Mouse (Mus musculus) midbrain, postnatal 0 days (tissue): ENCODE measurements around the gene Top2a. TPM values are rescaled to one million over a fixed set of nuclear protein-coding genes. Genes with fewer than 3 reads are reported as not detected.
A peak's percentile ranks its signal among the peaks of the same experiment; 100 is the strongest.

ENCODE experiments used
- ATAC-seq: fragments of 200-750 bp; cut with Nextera tagmentation; 2 replicates; pipeline ENCODE4 v1.8.0; 2017; ENCODE audit warnings: moderate number of reproducible peaks, mild to moderate bottlenecking, moderate TSS enrichment, moderate library complexity; ENCODE audit not compliant: low FRiP score
- DNase-seq: peaks from one replicate; pipeline ENCODE4 v3.0.0-alpha.2; 2015; ENCODE audit warnings: low spot score
- H3K27ac ChIP-seq: fragments of 300-500 bp; sonication (generic); 2 replicates; pipeline ENCODE4 v1.5.1; 2014; ENCODE audit warnings: low read depth, mild to moderate bottlenecking, low read length, mixed read lengths
- H3K27me3 ChIP-seq: fragments of 300-500 bp; sonication (generic); 2 replicates; pipeline ENCODE4 v1.6.1; 2014; ENCODE audit warnings: low read length, control low read depth, mixed read lengths; ENCODE audit not compliant: insufficient read depth
- H3K36me3 ChIP-seq: fragments of 300-500 bp; sonication (generic); 2 replicates; pipeline ENCODE4 v1.6.1; 2014; ENCODE audit warnings: low read length, control low read depth, mixed read lengths; ENCODE audit not compliant: insufficient read depth
- H3K4me1 ChIP-seq: fragments of 300-500 bp; sonication (generic); 2 replicates; pipeline ENCODE4 v1.6.1; 2014; ENCODE audit warnings: mild to moderate bottlenecking, control low read depth, antibody characterized with exemption, low read length, mixed read lengths; ENCODE audit not compliant: insufficient read depth
- H3K4me2 ChIP-seq: fragments of 300-500 bp; sonication (generic); 2 replicates; pipeline ENCODE4 v1.6.1; 2014; ENCODE audit warnings: low read depth, mild to moderate bottlenecking, low read length, mixed read lengths; ENCODE audit not compliant: poor library complexity, severe bottlenecking
- H3K4me3 ChIP-seq: fragments of 300-500 bp; sonication (generic); 2 replicates; pipeline ENCODE4 v1.5.1; 2014; ENCODE audit warnings: low read depth, mild to moderate bottlenecking, low read length, moderate library complexity
- H3K9ac ChIP-seq: fragments of 300-500 bp; sonication (generic); replicated peaks from 2 replicates; pipeline ENCODE4 v1.6.1; 2014; ENCODE audit warnings: mild to moderate bottlenecking, low read length, moderate library complexity, mixed read lengths; ENCODE audit not compliant: poor library complexity, severe bottlenecking
- H3K9me3 ChIP-seq: fragments of 300-500 bp; sonication (generic); 2 replicates; pipeline ENCODE4 v1.6.1; 2016; ENCODE audit warnings: low read length, control low read depth
- CTCF ChIP-seq: IDR thresholded peaks from 2 replicates; pipeline ENCODE4 v1.5.1; 2016; ENCODE audit warnings: antibody characterized with exemption, mild to moderate bottlenecking
- whole genome bisulfite sequencing: fragments of 180-500 bp; shearing (Covaris S2); extraction: QIAGEN DNeasy Blood & Tissue Kit; methylation state at CpG from one replicate; pipeline ENCODE4 v1.1.7; 2014; 5-methylcytosine and 5-hydroxymethylcytosine counted together
- polyA plus RNA-seq: library from polyadenylated mRNA; unstranded; fragments of >200 nt; fragmentation: Nextera tagmentation; extraction: Ambion mirVana; gene quantifications from 2 replicates; pipeline ENCODE4 v1.2.1, GENCODE M21; 2015
- total RNA-seq: library from RNA; depleted of rRNA; stranded (reverse); fragments of >200 nt; gene quantifications from 2 replicates; pipeline ENCODE4 v1.2.3, GENCODE M21; 2014

Gene Top2a
- total and polyA plus RNA-seq, 2 experiments from 2014 or later, result 10.0 to 21.1 TPM

DNA sequence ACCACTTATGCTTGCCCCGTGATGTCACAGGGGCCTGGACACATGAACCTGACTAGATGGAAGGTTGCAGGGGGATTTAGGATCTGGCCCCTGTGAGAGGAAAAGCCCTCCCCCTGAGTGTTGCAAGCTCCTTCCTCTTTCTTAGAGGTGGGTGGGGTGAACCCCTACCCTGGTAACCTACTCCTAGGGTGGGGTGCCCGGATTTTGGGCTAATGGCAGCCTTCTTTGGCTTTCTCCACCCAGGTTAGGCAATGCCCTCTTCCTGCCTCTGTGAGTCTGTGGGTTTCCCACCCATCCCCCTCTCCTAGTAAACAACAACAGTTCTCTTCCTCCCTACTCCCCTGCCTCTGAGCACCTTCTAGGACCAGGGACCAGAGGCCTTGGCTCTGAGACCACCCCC lies 71.3 kb downstream of the Top2a start:
- no peaks in the 10 kb centered on the region for H3K9me3 ChIP-seq
- 75% methylated on average over 2 of the region's 2 CpGs for WGBS
- no peak overlapping the region for H3K9ac ChIP-seq
- H3K27ac ChIP-seq, result no peak overlapping the region
- no peak overlapping the region for H3K4me2 ChIP-seq
- no peak overlapping the region for H3K4me3 ChIP-seq
- H3K4me1 ChIP-seq, result peaks cover 11% of the 10 kb centered on the region; the same call in 1 of the 2 replicates
- no peak for TF ChIP-seq CTCF
- no peaks in the 10 kb centered on the region for H3K36me3 ChIP-seq
- DNase-seq, result no peak
- H3K27me3 ChIP-seq, result no peaks in the 10 kb centered on the region
- ATAC-seq, result no peak

DNA sequence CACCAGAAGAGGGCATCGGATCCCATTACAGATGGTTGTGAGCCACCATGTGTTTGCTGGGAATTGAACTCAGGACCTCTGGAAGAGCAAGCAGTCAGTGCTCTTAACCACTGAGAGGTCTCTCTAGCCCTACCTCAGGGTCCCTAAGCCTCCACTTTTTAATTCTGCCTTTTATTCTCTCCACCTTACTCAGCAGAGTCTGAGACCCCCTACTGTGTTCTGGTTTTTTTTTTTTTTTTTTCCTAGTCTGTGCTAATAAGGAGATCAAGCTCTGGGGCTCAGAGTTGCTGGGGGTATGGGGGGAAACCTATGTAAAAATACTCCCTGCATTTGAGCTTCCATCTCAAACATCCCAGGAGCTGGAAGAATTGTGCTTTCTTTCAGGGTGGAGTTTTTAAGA lies 71.9 kb downstream of the Top2a start:
- no peaks in the 10 kb centered on the region for H3K9me3 ChIP-seq
- H3K27ac ChIP-seq, result no peak overlapping the region
- H3K36me3 ChIP-seq, result no peaks in the 10 kb centered on the region
- DNase-seq (no peak), ATAC-seq (no peak)
- peaks cover 11% of the 10 kb centered on the region; the same call in 1 of the 2 replicates for H3K4me1 ChIP-seq
- no peak overlapping the region for H3K4me2 ChIP-seq
- no peaks in the 10 kb centered on the region for H3K27me3 ChIP-seq
- no peak overlapping the region for H3K4me3 ChIP-seq
- TF ChIP-seq CTCF, result no peak
- 80% methylated on average over 1 of the region's 1 CpGs for WGBS
- no peak overlapping the region for H3K9ac ChIP-seq

DNA sequence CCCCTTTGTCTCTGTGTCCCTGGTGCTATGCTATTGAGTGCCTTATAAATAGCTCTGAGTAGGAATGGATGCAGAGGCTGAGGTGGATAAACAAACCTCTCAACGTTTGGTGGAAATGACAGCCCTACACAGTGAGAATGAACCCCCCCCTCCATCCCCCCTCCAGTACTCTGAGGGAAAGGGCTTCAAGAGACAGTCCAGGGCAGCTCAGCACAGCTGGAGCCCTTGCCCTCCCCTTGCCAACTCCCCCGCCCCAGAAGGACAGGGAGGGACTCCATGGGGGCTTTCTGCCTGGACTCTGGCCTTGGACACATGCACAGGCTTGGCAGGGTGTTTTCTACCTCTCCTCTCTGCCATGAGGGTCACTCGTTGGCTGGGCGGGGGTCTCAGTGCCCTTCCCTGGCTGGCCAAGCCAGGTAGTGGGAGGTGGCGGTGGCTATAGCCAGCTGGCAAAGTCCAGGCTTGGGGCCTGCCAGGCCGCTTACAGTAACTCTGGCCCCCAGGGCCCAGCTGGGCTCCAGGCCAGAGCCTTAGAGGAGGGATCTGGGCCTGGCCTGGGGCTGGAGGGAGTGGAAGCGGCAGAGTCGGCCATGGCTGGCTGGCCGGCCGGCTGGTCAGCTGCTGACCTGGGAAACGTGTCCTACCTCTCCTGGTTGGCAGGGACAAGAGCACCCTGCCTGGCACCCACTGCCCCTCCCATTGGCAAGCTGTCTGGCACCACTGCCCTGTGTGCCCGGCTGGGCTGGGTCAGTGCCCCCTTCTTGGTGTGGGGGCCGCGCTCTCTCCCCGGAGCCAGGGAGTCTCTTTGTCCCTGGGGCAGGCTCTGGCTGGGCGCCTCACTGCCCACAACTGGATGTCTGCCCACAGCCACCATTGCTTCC lies 72.7 kb downstream of the Top2a start:
- Histone ChIP-seq H3K27me3 (no peaks in the 10 kb centered on the region), H3K4me3 (no peak overlapping the region), H3K4me2 (no peak overlapping the region), H3K9ac (no peak overlapping the region), H3K4me1 (peaks cover 11% of the 10 kb centered on the region; the same call in 1 of the 2 replicates), H3K9me3 (no peaks in the 10 kb centered on the region), H3K36me3 (no peaks in the 10 kb centered on the region), H3K27ac (peak overlapping the region; percentile 18; the same call in 1 of the 2 replicates)
- WGBS, result 54% methylated on average over 15 of the region's 16 CpGs
- DNase-seq (peak; percentile 93), ATAC-seq (peak; percentile 76)
- TF ChIP-seq CTCF, result no peak

DNA sequence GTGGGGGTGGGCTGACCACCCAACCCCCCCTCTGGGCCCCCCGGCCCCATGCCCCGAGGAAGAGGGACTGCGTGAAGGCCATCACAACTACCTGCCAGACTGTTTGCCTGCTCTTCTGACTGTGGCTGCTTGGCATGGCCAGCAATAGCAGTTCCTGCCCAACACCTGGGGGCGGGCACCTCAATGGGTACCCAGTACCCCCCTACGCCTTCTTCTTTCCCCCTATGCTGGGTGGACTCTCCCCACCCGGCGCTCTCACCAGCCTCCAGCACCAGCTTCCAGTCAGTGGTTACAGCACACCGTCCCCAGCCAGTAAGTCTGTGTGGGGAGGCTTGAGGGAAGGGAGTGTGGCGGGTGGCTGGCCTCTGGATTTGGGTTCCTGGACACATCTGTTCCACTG lies 73.5 kb downstream of the Top2a start:
- Histone ChIP-seq H3K4me2 (no peak overlapping the region), H3K27me3 (no peaks in the 10 kb centered on the region), H3K4me3 (no peak overlapping the region), H3K36me3 (no peaks in the 10 kb centered on the region), H3K4me1 (peaks cover 11% of the 10 kb centered on the region; the same call in 1 of the 2 replicates), H3K9me3 (no peaks in the 10 kb centered on the region), H3K27ac (no peak overlapping the region), H3K9ac (no peak overlapping the region)
- ATAC-seq, result no peak
- DNase-seq, result no peak
- TF ChIP-seq CTCF, result no peak
- 88% methylated on average over 9 of the region's 9 CpGs for WGBS

DNA sequence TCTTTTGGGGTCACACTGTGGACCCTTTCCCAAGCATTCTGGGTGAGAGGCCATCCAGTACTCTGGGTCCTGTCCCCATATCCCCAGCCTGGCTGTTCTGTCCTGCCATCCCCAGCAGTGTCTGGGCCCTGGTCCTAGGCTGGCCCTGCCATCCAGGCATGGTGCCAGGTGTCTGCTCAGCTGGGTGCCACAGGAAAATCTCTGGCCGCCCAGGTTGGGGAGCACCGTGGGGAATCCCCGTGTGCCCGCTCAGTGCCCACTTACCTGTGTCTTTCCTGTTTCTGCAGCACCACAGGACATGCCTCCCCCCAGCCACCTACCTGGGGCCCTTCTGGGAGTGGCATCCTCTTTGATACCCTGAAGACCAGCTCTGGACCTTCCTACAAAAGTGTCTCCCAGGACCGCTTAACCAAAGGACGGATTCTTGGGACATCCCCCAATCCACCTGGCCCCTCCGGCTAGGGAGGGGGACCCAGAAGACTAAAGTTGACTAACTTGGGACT lies 74.0 kb downstream of the Top2a start:
- Histone ChIP-seq H3K27ac (no peak overlapping the region), H3K36me3 (no peaks in the 10 kb centered on the region), H3K4me2 (no peak overlapping the region), H3K4me1 (peaks cover 10% of the 10 kb centered on the region; the same call in 1 of the 2 replicates), H3K9me3 (no peaks in the 10 kb centered on the region), H3K27me3 (no peaks in the 10 kb centered on the region), H3K4me3 (no peak overlapping the region), H3K9ac (no peak overlapping the region)
- DNase-seq (no peak), ATAC-seq (no peak)
- 83% methylated on average over 7 of the region's 7 CpGs for WGBS
- TF ChIP-seq CTCF, result no peak
